Mouse (Mus musculus) kidney, adult 18-20 months (tissue): ENCODE measurements around the gene Fxr1.
"Not testable (repeated sequence)": the region's sequence is repeated elsewhere in the genome, so short reads cannot be mapped to it uniquely, and the experiment has no call there.

Experiments used
- DNase-seq: peaks from one replicate; pipeline ENCODE4 v3.0.0; 2021

The Fxr1 gene

DNA sequence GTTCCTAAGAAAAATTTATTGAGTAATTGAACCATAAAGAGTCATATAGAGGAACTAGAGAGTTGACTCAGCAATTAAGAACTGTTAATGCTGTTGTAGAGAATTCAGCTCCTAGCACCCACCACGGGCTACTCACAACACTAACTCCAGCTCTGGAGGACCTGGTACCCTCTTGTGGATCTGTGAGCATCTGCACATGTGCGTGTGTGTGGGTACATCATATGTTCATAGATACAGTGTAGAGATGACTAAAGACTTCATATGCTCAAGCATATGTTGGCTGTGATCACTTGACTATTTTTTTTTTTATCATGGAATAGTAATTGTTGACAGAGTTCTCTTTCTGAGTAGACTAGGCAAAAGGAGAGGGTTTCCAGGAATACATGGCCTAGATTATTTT, 42.6 kb downstream of the Fxr1 start:
- DNase-seq: no peak

DNA sequence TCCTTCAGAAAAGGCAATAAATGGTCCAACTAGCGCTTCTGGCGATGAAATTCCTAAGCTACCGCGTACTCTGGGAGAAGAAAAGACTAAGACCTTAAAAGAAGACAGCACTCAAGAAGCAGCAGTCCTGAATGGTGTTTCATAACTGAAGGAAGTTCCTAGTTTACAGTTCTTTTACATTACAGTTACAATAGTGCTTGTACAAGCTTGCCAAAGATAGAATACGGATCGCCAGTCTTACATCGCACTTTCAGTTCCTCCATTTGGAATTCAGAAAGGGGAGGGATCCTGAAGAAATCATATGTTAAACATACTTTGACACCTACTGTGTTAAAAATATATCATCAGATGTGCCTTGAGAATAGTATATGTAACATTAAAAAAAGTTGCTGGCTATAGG, 49.2 kb downstream of the Fxr1 start:
- not testable (repeated sequence) for DNase-seq

DNA sequence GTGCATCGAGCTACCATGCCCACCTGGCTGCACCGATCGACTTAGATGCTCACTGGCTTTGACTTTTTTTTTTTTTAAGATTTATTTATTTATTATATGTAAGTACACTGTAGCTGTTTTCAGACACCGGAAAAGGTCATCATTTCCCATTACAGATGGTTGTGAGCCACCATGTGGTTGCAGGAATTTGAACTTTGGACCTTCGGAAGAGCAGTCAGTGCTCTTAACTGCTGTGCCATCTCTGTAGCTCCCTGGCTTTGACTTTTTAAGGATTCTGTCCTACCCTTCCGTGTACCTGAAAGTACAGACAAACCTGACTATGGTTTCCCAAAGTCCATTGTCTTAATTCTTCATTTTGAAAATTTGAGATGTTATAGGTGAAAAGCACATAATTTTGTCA, 53.0 kb downstream of the Fxr1 start:
- no peak for DNase-seq

DNA sequence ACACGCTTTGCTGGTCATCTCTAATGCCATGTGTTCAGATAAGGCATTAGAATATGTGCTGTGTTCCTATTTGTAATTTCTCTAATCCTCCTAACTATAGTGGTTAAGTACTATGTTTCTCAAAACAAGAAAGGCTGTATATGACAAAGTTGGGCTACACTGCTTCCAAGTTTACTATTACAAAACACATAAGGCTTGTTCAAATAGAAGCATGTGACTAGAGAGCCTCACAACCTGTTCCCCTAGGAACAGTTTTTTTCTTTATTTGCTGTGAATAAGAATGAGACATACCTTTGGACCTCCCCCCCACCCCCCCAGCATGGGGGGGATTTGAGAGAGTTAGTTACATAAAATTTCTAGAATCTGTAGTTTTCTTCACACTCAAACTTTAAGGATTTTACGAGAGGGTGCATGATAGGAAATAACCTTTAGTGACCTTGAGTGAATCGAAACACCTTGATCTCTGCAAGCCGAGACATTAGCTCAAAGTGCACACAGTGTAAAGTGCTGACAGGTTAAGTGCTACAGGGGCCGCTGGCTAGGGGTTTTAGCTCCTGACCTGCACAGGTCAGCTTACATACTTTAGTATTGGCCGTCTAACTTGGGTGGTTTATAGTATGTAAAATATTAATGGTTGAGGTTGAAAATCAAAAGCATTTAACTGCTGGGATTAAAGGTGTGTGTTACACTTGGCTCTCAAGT, 56.5 kb downstream of the Fxr1 start:
- DNase-seq: no peak

DNA sequence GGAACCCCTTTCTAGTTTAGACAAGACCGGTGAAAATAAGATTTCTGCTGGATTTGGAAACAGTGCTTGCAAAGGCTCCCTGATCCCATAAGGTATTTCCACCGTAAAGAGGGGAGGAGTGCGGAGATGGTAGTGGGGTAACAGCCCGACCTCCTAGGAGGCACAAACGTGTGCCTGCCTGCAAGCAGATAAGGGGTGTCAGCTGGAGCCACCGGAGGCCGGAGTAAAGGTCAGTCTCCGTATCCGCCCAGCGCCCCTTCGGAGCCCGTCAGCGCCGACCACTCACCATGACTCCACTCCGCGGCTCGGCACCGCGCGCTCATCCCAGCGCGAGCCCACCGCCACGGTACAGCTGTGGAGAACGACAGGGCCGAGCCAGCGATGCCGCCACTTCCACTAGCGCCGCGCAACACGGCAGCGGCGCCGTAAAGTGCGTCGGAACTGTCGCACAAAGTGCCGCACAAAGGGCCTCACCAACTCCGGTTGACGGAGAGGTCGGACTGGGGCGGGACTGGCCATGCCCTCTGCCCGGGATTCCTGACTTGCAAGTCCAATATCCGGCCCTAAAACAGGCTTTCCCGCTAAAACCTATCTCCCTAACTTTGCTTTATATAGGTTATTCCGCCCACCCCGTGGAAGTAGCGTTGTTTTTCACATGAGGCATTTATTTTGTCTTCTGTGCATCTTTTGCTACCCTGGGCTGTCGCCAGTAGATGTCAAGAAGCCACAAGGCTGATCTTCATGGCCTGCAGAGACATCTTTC, 61.3 kb downstream of the Fxr1 start, which contains the start of gene Dnajc19:
Dnajc19 (minus strand) TSS at position 422 of the 763 bp plus-strand sequence.
- DNase-seq: peak; percentile 98

DNA sequence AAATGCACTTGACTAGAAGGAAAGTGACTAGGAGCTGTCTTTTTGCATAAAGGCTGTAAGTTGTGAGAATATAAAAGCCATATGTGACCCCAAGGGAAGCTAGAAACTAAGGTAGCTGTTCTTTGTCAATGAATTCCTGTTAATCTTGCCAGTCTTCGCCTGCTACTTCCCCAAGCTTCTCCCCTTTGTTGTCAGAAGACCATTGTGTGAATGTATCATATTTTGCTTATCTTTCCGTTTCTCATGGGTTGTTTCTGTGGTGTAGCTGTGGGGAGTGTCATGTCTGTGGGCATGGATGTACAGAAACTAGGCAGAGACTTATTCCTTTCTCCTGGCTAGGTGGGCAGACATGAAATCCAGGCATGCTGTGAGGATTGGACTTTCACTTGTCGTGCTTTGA, 62.2 kb downstream of the Fxr1 start:
- DNase-seq: no peak

DNA sequence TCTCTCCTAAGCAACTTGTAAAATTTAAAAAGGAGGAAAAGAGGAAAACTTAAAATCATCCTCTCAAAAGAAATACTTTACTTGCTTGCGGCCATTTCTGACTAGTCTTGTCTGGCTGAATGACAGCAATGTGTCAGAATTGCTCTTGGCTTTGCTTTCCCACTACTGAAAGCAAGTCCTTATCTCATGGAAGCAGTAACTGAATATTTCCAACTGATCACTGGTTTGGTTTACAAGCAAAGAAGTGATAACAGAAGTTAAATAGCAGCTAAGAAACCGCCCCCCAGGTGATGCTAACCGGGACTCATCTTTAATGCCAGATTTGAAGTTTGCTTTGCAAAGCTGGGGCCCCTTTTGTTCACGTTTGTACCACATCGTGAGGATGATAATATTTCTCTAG, 63.9 kb downstream of the Fxr1 start:
- DNase-seq: no peak

DNA sequence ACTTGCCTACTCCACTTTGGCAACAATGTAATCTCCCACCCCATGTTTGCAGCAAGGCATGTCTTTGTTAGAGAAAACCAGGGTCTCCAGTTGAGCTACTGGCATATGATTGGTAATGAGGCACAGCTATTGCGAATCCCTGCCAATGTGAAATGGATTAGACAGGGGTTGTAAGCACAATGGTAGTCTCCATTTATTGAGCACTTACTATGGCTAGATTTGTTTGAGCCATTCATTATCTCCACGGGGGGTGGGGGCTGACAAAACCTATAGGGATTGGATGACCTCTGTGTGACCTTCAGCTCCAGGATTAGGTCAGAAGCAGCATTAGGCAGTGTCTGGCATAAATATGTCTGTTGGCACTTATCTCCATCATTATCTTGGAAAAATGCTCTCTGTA, 83.1 kb downstream of the Fxr1 start:
- DNase-seq: no peak

DNA sequence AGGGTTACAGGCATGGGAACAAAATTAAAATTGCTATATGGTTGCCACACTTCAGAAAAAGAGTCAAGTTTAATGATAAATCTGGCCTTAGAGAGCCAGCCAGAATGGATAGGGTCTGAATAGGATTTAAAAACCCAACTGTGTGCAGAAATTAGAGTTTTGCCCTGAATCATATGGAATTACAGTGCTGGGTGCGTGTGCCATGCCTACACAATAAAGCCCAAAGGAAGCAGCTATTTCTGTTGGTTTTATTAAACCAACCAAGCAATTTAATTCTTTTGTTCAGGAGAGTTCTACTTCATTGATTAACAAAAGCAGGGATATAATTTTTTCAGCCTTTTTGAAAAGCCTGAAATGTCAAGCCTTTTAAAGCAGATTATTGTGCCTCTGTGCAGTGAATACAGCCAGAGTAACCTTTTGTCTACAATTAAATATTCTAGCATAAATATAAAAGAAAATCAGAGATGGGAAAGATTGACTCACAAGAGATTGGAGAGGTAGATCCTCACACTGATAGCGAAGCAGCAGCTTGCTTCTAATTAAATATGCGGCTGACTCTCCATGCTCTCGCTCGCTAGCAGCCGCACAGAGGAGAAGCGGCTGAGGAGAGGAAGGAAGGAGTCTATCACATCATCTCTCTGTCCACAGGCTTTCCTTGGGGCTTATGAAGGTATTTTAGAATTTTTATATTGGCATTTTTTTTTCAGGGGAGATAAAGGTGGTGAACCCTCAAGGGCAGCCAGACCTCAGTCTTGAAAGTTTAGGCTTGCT, 84.3 kb downstream of the Fxr1 start:
- no peak for DNase-seq

DNA sequence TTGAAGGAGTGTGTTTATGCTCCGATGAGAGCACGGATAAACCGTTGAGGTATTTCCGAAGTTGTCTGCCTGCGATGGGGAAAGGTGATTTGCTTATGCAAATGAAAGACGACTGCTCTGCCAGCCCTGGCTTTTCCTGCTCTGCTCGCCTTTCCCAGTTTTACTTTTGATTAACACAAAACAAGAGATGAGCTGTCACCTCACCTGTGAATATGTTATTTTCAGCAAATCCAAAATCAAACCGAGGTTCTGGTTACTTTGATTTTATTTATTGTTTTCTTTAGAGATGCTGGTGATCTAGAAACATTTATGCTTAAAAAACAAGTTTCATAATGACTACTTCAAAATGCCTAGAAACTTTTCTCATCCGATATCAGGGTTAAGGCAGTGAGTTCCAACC, 86.7 kb downstream of the Fxr1 start:
- DNase-seq: no peak

DNA sequence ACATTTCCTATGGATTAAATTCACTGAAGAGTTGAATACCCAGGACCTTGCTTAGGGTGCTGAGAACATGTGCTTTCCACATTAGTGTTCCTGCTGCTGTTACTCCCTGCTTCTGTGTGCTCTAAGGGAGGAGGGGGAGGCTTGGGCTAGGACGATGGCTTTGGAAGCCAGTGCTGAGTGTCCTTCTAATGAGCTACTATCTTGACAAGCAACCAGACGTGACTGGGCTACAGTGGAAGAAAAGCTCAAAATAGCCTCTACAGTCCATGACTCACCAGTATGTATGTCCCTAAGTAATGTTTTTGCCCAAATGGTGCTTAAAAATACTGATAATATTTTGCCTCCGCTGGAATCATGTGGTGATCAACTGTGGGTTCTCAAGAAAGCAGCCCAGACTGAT, 87.9 kb downstream of the Fxr1 start:
- DNase-seq: no peak

DNA sequence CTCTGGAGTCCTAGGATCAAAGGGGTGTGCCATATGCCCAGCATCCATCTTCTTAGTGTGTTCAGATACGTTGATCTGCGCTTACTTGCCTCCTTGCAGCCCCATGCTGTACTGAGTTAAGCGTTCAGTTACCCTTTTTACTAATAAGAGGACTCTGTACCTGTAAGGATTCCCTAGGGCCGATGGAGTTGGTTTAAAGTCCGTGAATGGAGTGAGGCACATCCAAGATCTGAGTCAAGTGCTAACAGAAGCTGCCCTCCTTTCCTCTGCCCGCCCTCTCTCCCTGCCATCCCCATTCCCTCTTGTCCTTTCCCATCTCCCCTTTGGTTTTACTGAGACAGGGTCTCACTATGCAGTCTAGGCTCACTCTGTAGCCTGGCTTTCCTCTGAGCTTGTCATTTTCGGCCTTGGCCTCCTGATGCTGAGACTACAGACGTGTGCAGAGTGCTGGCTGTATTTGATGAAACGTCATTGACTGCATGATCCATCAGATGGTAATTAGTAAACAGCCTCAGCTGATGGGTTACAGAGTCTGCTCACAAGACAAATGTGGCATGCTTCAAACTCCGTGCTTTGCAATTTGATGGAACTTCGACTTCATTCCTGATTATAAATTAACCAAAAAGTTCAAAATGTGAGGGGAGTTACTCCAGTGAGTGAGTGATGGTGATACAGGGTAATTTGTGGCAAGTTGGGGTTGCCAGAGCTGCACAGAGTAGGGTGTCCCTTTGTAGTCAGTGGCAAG, 92.4 kb downstream of the Fxr1 start:
- DNase-seq: peak; percentile 68

DNA sequence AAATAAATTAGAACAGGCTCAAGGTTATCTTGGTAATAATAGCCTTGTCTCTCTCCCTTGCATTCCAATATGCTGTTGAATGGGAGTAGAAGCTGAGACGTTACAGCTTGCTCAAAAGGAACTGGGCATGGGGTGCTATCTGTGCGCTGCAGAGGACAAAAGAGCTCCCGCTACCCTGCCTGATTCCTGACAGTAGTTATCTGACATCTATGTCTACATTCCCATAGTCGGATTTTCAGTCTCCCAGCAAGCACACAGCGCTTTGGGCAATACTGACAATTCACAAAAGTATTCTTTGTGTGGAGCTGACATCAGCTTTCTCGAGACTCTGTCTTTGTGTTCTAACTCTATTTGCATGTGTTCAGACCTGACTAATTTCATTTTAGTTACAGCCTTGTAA, 96.1 kb downstream of the Fxr1 start:
- DNase-seq: no peak

DNA sequence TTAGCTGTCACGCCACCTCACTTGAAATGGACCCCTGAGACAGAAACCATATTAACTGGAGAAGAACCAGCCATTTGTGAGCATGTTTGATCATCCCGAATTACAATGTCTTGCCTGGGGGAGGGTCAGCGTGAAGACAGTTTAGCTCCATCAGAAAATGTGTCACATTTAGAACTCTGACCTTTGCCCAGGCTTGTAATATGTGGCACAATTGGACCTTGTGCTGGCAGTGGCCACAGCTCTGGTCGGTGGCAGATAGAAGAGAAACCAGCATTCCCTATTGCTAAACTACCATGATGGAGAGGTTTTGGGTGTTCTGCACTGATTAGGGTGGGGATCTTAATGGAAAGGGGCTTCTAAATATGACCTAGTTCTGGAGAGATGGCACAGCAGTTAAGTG, 100.1 kb downstream of the Fxr1 start:
- DNase-seq: peak; percentile 9
